Mouse (Mus musculus) liver, postnatal 0 days (tissue): ENCODE measurements around the gene 2310003L06Rik.

ENCODE experiments used
- CTCF ChIP-seq: sonication (generic); IDR thresholded peaks from 2 replicates; pipeline ENCODE4 v1.5.1; 2016; ENCODE audit warnings: antibody characterized with exemption, low read depth
- EP300 ChIP-seq: IDR thresholded peaks from 2 replicates; pipeline ENCODE4 v1.6.1; 2016; ENCODE audit warnings: antibody characterized with exemption, low read depth, mild to moderate bottlenecking

GRCm38 (mm10) chr5:88002249-88002648, 33.0 kb downstream of the 2310003L06Rik start, which contains the start of gene Smr3a:
- no peak for TF ChIP-seq CTCF
- no peak for TF ChIP-seq EP300
